In genomic region chr12:17271272-17271671, GRCm38 (mm10) we compare ENCODE assay signal across 8 mouse cellular contexts. TPM values are rescaled to one million over a fixed set of nuclear protein-coding genes. Genes with fewer than 3 reads are reported as not detected.
A peak's percentile ranks its signal among the peaks of the same experiment; 100 is the strongest.
DNase-seq lines count a peak whose midpoint lies in the region; ATAC-seq and TF ChIP-seq lines count a peak whose summit lies in the region.
"Had no signal": no experiment of that assay in that cellular context is flagged by ENCODE, and none has a peak within 500 bp of the region (broad histone marks: within the 10 kb centered on the region; RNA-seq: fewer than 3 reads in every experiment).

No protein-coding gene starts in this region.

- H3K4me1 ChIP-seq in kidney, adult 2 months (ENCODE audit: control insufficient read depth, insufficient read depth, low read length), result peaks cover 16% of the 10 kb centered on the region
- peaks cover 9% of the 10 kb centered on the region for H3K4me1 ChIP-seq in kidney, embryonic 14.5 days (ENCODE audit: control insufficient read depth, insufficient read depth, low read length)
- H3K4me1 ChIP-seq in E14TG2a.4 (replicated peaks; ENCODE audit: low read depth, low read length), result peaks cover 83% of the 10 kb centered on the region

- no peaks in the 10 kb centered on the region for H3K27me3 ChIP-seq in kidney, adult 2 months (replicated peaks; ENCODE audit: control insufficient read depth, insufficient read depth, low read length)
- H3K27me3 ChIP-seq in kidney, embryonic 14.5 days (ENCODE audit: control insufficient read depth, insufficient read depth, low read length), result no peaks in the 10 kb centered on the region
- no peaks in the 10 kb centered on the region for H3K27me3 ChIP-seq in E14TG2a.4 (ENCODE audit: insufficient read depth, low read length)

- DNase-seq in kidney, adult 2 months, result peak; percentile 20
- DNase-seq in ZHBTc4 (ENCODE audit: low read depth, low spot score), result peak; percentile 77
- DNase-seq in kidney, postnatal 25 days, result peak; percentile 54 to 59
- DNase-seq in spleen, postnatal 14 days (ENCODE audit: low spot score in 2 of 2), result peak; percentile 25 to 43
- no peak for DNase-seq in heart, adult 8-10 months (ENCODE audit: low spot score)

- no peak overlapping the region for H3K4me2 ChIP-seq in kidney, embryonic 14.5 days (replicated peaks; ENCODE audit: low read depth, low read length)

- no peak for ATAC-seq in kidney, embryonic 14.5 days (ENCODE audit: low FRiP score, low TSS enrichment)

- no peaks in the 10 kb centered on the region for H3K9me3 ChIP-seq in kidney, embryonic 14.5 days (ENCODE audit: control insufficient read depth, low read length)
- H3K9me3 ChIP-seq in E14TG2a.4 (ENCODE audit: low read length), result no peaks in the 10 kb centered on the region

- H3K9ac ChIP-seq in kidney, embryonic 14.5 days (ENCODE audit: low read depth, low read length), result no peak overlapping the region

- peak; percentile 47 for TF ChIP-seq CTCF in kidney, adult 2 months (conservative IDR thresholded peaks at IDR 0.05; ENCODE audit: insufficient read depth, insufficient read length, low read depth, low read length)
- TF ChIP-seq CTCF in E14TG2a.4 (conservative IDR thresholded peaks at IDR 0.05; ENCODE audit: low read length), result peak; percentile 82

- no peak overlapping the region for H3K27ac ChIP-seq in kidney, adult 2 months (ENCODE audit: insufficient read depth, low read depth, low read length)
- no peak overlapping the region for H3K27ac ChIP-seq in kidney, embryonic 14.5 days (ENCODE audit: low read depth, low read length)

- WGBS in kidney, adult 2 months, result 77% methylated on average over 1 of the region's 1 CpGs
- 78% methylated on average over 1 of the region's 1 CpGs for WGBS in kidney, embryonic 14.5 days

- H3K36me3 ChIP-seq in kidney, adult 2 months (ENCODE audit: control insufficient read depth, insufficient read depth, low read length), result peaks cover 6% of the 10 kb centered on the region
- H3K36me3 ChIP-seq in kidney, embryonic 14.5 days (ENCODE audit: control insufficient read depth, insufficient read depth, low read length), result peaks cover 67% of the 10 kb centered on the region
- peaks cover 81% of the 10 kb centered on the region for H3K36me3 ChIP-seq in E14TG2a.4 (ENCODE audit: insufficient read depth, low read length)

- H3K4me3 ChIP-seq in kidney, adult 2 months (ENCODE audit: insufficient read depth, low read depth, low read length), result no peak overlapping the region
- no peak overlapping the region for H3K4me3 ChIP-seq in kidney, embryonic 14.5 days (ENCODE audit: low read length)
- no peak overlapping the region for H3K4me3 ChIP-seq in E14TG2a.4 (replicated peaks; ENCODE audit: low read length)

- no peak for TF ChIP-seq POLR2A in kidney, adult 2 months (IDR thresholded peaks at IDR 0.05; ENCODE audit: low read depth, low read length)

RNA-seq across cellular contexts. Expression of gene Pdia6, which starts 4.9 kb away (rescaled TPM):
- polyA plus RNA-seq in kidney, adult 2 months (2012; rRNA removed), result 60.0 and 70.7 TPM in 2 replicates
- 502 and 534 TPM in 2 replicates for polyA plus RNA-seq in kidney, embryonic 14.5 days (2014; fragmentation: Nextera tagmentation; extraction: Ambion mirVana)
- 100 to 1,000 TPM in 1 of 4 experiments, 10 to 100 TPM in 3; 84.8 to 109 (median 93.8) TPM for total RNA-seq in heart, adult 8-10 months (2022)

RNA-seq across cellular contexts. Expression of gene Atp6v1c2, which starts 57.9 kb away (rescaled TPM):
- polyA plus RNA-seq in kidney, adult 2 months (2012; rRNA removed), result 32.4 and 39.9 TPM in 2 replicates
- polyA plus RNA-seq in kidney, embryonic 14.5 days (2014; fragmentation: Nextera tagmentation; extraction: Ambion mirVana), result 0.53 and 1.0 TPM in 2 replicates
- under 1 TPM in 1 of 4 experiments, not detected in 3; 0.29 TPM for total RNA-seq in heart, adult 8-10 months (2022)
- polyA plus RNA-seq: liver, embryonic 16.5 days had no signal

Comparison
In these comparisons a context has a peak if more than half of its experiments do, and no peak if none do; other contexts are left out.
1. RNA of gene Atp6v1c2, which starts 57.9 kb away (polyA plus RNA-seq): 32.4 to 39.9 TPM in kidney, adult 2 months; 0.53 to 1.0 TPM in kidney, embryonic 14.5 days; every median in the first group is over 10 times any median in the second.